Mouse (Mus musculus) embryo, embryonic 10.5 days (tissue): ENCODE measurements around the gene Kif18b.

Experiments
- DNase-seq: peaks from one replicate; pipeline ENCODE4 v3.0.0-alpha.2; 2015; ENCODE audit warnings: low spot score

Gene Kif18b

DNA sequence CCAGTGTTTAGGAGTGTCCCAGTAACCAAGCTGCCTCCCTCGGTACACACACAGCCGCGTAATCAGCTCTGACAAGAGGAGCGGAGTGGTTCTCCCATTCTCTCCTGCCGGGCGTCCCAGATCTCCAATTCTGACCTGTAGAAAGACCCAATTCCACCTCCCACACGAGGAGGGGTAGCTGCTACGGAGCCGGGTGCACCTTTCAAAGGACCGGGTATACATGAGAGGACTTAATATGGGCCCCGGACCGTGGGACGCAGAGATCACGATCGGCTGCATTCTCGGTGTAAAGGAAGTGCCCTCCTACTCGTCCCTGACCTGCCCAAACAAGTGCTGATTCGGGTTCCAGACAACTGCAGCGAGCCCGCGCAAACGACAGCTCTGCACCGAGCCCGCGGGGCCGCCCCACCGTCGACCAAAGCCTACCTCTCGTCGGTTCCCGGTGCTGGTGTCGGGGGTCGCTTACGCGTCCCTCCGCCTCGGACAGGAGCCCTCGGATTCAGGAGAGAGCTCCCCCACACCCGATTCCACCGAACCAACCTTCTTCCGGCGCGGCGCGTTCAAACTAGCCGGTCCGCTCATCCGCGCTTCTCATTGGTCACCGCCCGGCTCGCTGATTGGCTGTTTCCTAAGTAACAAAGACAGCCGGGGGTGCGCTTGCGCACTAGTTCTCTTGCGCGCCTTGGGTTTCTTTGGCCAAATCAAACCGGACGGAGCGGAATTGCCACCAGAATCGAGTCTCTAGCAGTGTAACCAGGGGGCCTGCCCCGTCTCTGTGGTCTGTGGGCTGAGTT is at the start of gene Kif18b:
Gene Kif18b, minus strand, starts transcription at position 568 of the 794 bp plus-strand sequence.
- DNase-seq: peak; percentile 100

- DNase-seq: no peak
Measured at GRCm38 (mm10) chr11:102972326-102972725, 47.4 kb upstream of the Kif18b start.

- no peak for DNase-seq
Measured at GRCm38 (mm10) chr11:102971604-102972003, 46.7 kb upstream of the Kif18b start.

DNA sequence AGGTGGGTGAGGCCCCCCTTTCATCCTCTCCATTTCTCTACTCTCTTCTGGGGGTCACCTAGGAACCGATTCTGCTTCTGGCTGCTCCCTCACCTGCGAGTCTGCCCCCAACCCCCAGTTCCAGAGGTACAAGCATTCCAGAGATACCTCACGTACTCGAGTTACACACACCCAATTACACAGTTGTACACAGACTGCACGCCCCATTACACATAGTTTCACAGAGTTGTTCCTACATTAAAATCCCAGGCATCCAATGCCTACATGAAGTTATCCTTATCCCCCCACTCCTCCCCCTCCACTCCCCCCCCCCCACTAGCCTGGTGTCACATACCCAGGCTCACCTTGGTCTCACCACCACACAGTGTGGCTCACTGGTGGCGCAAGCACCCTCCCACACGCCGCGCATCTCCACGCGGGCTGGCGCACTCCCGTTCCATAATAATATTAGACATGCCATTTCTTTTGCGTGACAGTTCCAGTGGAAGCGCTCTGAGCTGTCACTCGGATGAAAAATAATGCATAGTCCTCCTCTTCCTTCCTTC is 39.7 kb upstream of the Kif18b start:
- no peak for DNase-seq

DNA sequence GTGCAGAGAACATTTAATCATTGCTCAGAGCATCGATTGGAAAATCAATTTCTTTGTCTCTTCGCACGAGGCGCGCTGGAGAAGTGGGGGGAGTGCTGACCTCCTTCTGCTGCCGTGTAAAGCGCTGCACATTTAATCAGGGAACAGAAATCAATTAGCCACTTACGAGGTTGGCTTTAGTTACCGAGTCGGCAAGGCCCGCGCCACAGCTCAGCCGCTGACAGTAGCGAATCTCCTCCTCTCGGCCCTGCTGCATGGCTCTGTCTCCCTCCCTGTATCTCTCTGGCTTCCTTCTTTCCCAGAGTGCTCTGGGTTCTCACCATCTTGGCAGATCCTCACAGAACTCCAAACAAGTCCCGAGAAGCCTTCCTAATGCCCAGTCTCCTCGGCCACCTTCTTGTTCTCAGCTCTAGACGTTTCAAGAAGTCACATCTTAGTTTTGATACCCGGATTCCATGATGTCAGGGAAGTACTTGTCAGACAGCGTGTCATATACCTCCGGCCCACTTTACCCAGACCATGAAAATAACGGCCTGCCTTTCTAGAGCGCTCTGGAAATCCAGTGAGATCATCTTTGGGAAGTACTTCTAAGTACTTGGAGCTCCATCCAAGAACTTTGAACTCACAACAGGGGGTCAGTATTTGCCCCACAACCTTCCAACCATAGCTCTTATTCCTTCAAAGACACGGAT is 39.1 kb upstream of the Kif18b start:
- DNase-seq: peak; percentile 66

GRCm38 (mm10) chr11:102963246-102963854 is 38.4 kb upstream of the Kif18b start:
- DNase-seq: peak; percentile 73

DNA sequence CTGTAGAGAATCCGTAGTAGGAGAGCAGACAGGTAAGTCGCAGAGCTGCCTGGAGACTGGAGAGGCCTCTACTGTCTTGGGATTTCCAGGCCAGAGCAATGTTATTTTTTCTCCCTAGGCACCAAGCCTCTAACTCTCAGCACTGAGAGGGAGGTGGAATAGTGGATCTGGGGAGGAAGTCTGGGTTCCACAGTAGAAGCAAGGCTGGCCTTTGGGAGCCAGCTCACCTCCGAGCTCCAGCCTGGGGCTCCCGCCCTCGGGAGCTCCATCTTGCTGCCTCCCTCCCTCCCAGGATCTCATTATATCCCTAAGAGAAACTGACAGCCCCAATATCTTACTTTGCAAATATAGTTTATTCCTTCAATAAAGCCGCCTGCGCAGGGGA is 37.9 kb upstream of the Kif18b start:
- no peak for DNase-seq

GRCm38 (mm10) chr11:102961082-102961481 is 36.2 kb upstream of the Kif18b start:
- no peak for DNase-seq

DNA sequence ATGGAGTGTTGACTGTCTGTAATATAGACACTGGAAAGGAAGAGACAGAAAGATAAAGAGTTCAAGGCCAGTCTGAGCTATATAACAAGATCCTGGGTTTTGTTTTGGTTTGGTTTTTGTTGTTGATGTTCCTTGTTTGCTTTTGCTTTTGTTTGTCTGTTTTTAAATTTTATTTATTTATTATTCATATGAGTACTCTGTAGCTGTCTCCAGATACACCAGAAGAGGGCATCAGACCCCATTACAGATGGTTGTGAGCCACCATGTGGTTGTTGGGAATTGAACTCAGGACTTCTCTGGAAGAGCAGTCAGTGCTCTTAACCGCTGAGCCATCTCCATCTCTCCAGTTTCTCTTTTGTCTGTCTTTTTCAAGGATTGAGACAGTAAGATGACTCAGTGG is 33.9 kb upstream of the Kif18b start:
- no peak for DNase-seq

DNA sequence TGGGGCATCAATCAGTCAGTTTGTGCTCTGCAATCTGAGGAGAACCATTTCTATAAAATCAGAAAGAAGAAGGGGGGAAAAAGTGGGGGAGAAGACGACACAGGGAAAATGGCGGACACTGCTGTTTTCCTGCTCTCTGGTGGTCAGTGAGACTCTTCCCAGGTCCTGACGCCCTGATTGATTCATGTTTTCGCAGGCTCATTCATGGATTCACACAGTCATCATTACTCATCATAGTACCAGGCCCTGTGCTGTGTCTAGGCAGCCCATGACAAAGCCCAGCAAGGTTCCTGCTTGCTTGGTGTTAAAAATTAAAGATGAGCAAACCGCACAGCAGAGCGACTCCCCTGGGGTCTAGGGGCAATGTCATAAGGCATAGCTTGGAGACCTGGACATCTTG is 33.5 kb upstream of the Kif18b start:
- DNase-seq: no peak

- no peak for DNase-seq
Measured at GRCm38 (mm10) chr11:102957692-102958091, 32.8 kb upstream of the Kif18b start.

DNA sequence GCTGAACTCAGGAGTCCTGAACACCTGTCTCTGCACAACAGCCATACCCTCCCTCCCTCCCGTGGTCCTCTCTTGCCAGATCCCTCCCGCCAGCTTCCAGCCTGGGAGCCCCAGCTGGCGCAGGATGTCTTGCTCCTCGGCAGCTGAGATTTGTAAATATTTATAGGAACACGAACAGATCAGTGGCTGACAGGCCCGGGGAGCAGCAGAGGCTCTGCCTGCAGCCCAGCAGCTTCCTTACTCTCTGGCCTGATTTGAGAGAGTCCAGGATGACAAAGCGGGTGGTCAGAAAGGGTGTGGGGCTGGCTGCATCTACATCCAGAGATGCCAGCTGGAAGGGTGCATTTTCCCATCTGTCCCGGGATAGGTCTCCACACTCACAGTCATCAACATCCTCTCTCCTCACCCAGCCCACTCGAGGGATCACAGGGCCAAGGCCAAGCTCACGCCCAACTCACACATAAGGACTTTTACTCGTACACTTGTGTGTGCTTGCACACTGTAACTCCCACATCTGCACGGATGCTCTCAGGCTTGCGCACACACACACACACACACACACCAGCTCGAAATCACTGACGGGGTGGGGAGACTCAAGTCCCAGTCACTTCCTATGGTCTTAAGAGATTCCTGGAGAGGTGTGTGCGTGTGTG is 32.2 kb upstream of the Kif18b start:
- peak; percentile 20 for DNase-seq

- peak; percentile 42 for DNase-seq
Measured at GRCm38 (mm10) chr11:102952922-102953321, 28.0 kb upstream of the Kif18b start.

DNA sequence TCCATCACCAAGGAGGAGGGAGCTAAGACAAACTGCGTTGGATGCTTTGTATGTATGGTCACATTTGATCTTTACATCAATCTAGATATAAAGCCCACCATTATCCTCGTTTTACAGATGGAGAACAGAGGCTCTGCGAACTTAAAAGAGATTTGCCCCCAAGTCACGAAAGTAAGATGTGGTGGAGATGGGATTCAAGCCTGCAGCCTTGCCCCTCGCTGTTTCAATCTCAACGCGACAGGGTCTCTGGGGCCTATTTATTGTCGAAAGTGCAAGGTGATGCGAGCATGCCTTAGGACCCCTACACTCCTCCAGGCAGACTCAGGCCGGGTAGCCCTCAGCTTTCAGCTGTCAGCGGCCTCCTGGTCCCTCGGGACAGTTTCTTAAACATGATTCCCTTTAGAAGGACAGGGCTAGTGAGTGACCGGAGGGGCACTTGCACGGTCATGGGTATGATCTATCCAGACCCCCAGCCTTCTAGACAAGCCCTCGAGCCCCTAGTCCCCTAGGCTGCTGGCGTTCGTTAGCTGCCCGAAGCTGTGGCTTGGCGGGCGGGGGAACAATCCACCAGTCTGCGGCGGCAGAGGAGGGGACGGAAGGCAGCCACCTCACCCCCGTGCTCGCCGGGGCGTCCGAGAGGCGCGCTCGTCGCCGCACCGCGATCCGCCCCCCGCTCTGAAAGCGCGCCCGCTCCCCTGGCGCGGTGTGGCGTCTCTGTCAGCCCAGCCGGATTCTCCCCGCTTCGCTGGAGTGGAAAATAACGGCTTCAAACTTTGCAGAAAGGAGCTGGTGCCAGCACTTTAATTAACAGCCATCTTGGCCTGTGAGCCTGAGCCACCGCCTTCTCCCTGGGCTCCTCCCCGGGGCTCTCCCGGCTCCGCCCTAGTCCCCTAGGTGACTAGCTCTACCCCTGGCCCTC is 23.4 kb upstream of the Kif18b start:
- peak; percentile 55 for DNase-seq

DNA sequence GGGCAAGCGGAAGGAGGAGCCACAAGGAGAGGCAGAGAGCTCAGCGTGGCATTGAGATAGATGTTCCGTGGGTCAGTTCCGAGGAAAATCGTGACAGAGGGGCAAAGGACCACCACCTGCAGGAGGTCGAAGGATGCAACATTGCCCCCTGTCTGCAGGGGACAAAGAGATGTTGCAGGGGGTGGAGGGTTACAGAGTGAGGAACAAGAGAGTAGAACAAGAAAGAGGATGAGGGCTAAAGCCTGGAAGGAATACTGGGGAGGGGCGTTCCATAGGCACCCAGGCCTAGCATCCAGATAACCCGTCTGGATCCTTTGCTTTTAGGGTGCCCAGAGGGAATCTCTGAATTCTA is 22.0 kb upstream of the Kif18b start:
- DNase-seq: no peak

- peak; percentile 94 for DNase-seq
Measured at GRCm38 (mm10) chr11:102946265-102946991, 21.5 kb upstream of the Kif18b start, which contains the start of gene C1ql1. TSS of gene C1ql1 (minus strand) at chr11:102946688.

DNA sequence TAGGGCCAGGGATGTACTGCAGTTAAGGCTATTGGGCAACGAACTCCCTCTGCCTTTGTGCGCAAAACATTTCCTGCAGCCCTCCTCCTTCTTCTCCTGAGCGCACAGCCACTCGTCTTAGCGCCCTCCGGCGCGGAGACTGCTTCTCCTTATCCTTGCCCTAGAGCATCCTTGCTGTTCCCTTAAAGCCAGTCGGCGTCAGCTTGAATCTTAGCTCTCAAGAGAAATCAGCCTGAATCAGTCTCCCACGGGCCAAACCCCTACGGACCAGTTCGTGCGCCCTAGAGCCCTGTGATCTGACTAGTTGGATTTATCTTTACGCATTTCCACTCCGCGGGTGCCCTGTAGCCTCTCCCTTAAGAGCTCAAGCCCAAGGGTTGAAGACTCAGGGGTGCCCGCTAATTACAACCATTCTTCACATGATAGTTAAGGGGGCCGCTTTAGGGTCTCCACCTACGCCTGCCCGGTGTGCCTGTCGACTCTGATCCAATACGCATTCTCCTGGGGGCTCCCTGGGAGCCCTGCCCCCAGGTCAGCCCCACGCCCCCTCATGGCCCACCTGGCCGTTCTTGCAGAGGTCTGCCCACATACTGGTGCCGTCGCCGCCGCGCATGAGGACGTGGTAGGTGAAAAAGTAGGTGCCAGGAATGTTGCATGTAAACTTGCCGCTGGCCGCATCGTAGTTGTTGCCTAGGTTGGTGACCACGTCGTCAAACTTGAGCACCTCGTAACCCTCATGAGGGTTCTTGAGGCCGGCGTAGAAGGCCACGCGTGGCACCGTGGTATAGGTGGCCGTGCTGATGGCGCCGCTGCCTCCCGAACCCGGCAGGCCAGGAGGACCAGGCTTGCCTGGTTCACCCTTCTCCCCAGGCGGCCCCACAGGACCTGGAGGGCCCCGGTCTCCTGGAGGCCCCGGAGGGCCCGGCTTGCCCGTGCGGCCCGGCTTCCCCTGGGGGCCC is 20.7 kb upstream of the Kif18b start:
- peak; percentile 37 for DNase-seq

- no peak for DNase-seq
Measured at GRCm38 (mm10) chr11:102941236-102941635, 16.3 kb upstream of the Kif18b start.

DNA sequence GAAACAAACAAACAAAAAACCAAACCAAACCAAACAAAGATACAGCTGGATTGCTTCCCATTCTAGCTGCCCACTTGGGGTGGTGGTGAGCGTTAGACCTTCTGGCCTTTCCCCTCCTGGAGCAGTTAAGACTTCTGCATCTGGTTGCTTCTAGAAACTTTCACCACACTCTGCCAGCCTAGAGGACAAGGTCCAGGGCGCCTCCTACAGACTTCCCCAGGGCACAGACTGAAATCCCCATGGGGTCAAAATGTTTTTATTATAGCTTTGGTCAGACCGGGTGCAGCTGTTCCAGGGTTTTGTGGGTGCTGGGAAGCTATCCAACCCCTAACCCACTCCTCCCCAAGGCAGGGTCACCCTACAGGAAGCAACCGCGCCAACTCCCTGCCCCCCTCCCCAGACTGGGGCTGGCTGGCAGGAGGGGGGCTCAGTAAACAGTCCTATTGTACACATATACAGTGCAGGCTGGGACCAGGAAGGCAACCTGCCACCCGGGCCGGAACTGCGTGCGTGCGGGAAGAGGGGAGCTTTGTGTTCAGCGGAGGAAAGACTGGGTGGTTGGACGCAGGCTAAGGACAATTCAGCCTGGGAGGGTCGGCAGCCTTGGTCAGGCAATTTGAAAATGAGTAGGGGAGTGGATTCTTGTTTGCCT is 14.2 kb upstream of the Kif18b start:
- no peak for DNase-seq
